Mouse (Mus musculus): ENCODE data around the gene Exph5.

Exph5 gene

GRCm38 (mm10) chr9:53377597-53377996 is 76.1 kb downstream of the Exph5 start:
- no peak for TF ChIP-seq GATA4 (IDR thresholded peaks at IDR 0.05; ENCODE audit: insufficient replicate concordance, low read length)

- TF ChIP-seq GATA4 (IDR thresholded peaks at IDR 0.05; ENCODE audit: insufficient replicate concordance, low read length), result no peak
These were observed 76.7 kb downstream of the Exph5 start for GRCm38 (mm10) chr9:53378171-53378570.

GRCm38 (mm10) chr9:53380595-53380994 is 79.1 kb downstream of the Exph5 start:
- TF ChIP-seq GATA4 (IDR thresholded peaks at IDR 0.05; ENCODE audit: insufficient replicate concordance, low read length), result no peak

GRCm38 (mm10) chr9:53381113-53381615 is 79.7 kb downstream of the Exph5 start:
- TF ChIP-seq GATA4 (IDR thresholded peaks at IDR 0.05; ENCODE audit: insufficient replicate concordance, low read length), result no peak

GRCm38 (mm10) chr9:53383951-53384866 is 82.7 kb downstream of the Exph5 start, which contains the start of gene Kdelc2:
Kdelc2 (plus strand) TSS chr9:53384025.
- 0 out of 2 replicates have a peak, but pooled peaks have one; percentile 4 for TF ChIP-seq GATA4 (IDR thresholded peaks at IDR 0.05; ENCODE audit: insufficient replicate concordance, low read length)

GRCm38 (mm10) chr9:53384873-53385272 is 83.4 kb downstream of the Exph5 start:
- TF ChIP-seq GATA4 (IDR thresholded peaks at IDR 0.05; ENCODE audit: insufficient replicate concordance, low read length), result no peak

- no peak for TF ChIP-seq GATA4 (IDR thresholded peaks at IDR 0.05; ENCODE audit: insufficient replicate concordance, low read length)
These were observed 86.0 kb downstream of the Exph5 start for GRCm38 (mm10) chr9:53387431-53387830.

- TF ChIP-seq GATA4 (IDR thresholded peaks at IDR 0.05; ENCODE audit: insufficient replicate concordance, low read length), result no peak
These were observed 87.6 kb downstream of the Exph5 start for GRCm38 (mm10) chr9:53389109-53389508.

GRCm38 (mm10) chr9:53390136-53390535 is 88.7 kb downstream of the Exph5 start:
- TF ChIP-seq GATA4 (IDR thresholded peaks at IDR 0.05; ENCODE audit: insufficient replicate concordance, low read length), result no peak

- TF ChIP-seq GATA4 (IDR thresholded peaks at IDR 0.05; ENCODE audit: insufficient replicate concordance, low read length), result no peak
These were observed 96.4 kb downstream of the Exph5 start for GRCm38 (mm10) chr9:53397685-53398387.

- TF ChIP-seq GATA4 (IDR thresholded peaks at IDR 0.05; ENCODE audit: insufficient replicate concordance, low read length), result no peak
These were observed 96.9 kb downstream of the Exph5 start for GRCm38 (mm10) chr9:53398388-53398700.

- no peak for TF ChIP-seq GATA4 (IDR thresholded peaks at IDR 0.05; ENCODE audit: insufficient replicate concordance, low read length)
These were observed 98.1 kb downstream of the Exph5 start for GRCm38 (mm10) chr9:53399537-53399936.

- no peak for TF ChIP-seq GATA4 (IDR thresholded peaks at IDR 0.05; ENCODE audit: insufficient replicate concordance, low read length)
These were observed 99.2 kb downstream of the Exph5 start for GRCm38 (mm10) chr9:53400696-53401095.

GRCm38 (mm10) chr9:53401146-53401545 is 99.7 kb downstream of the Exph5 start:
- TF ChIP-seq GATA4 (IDR thresholded peaks at IDR 0.05; ENCODE audit: insufficient replicate concordance, low read length), result no peak

- TF ChIP-seq GATA4 (IDR thresholded peaks at IDR 0.05; ENCODE audit: insufficient replicate concordance, low read length), result no peak
These were observed 100.8 kb downstream of the Exph5 start, which contains the start of gene 4930550C14Rik for GRCm38 (mm10) chr9:53402291-53402711. 4930550C14Rik (plus strand) TSS chr9:53402325.

- no peak for TF ChIP-seq GATA4 (IDR thresholded peaks at IDR 0.05; ENCODE audit: insufficient replicate concordance, low read length)
These were observed 101.5 kb downstream of the Exph5 start for GRCm38 (mm10) chr9:53402991-53403390.

All from liver, adult (tissue).